Comparison of ENCODE assay signal across 20 mouse cellular contexts in the genomic region with DNA sequence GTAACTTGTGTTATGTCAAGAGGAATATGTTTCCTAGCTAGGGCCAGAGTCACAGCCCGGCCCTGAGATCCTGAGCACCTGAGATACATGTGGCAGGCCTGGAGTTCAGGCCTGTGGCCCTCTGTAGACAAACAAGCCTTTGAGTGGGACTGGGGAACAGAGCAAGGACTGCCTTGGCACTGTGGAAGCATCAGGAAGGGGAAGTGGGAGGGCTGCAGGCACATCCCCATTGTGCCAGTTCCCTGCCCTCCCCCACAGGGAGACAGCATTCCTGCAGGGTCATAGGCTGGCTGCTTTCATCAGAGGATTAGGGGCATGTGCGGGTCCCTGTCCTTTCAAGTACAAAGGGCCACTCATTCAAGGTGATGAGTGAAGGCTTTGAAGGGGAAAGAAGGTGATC. TPM values are rescaled to one million over a fixed set of nuclear protein-coding genes. Genes with fewer than 3 reads are reported as not detected.
DNase-seq lines count a peak whose midpoint lies in the region; ATAC-seq and TF ChIP-seq lines count a peak whose summit lies in the region.
"Had no signal": no experiment of that assay in that cellular context is flagged by ENCODE, and none has a peak within 500 bp of the region (broad histone marks: within the 10 kb centered on the region; RNA-seq: fewer than 3 reads in every experiment).

No protein-coding gene starts in this region.

- intact Hi-C loops in heart, postnatal 10 days (cut with DNase I) = no loop called here

- no peaks in the 10 kb centered on the region; the same call in 1 of the 2 replicates for H3K36me3 ChIP-seq in intestine, postnatal 0 days (ENCODE audit: control insufficient read depth, insufficient read depth)
- H3K36me3 ChIP-seq in intestine, embryonic 16.5 days (ENCODE audit: control insufficient read depth, insufficient read depth, low read length) = no peaks in the 10 kb centered on the region
- H3K36me3 ChIP-seq: liver, embryonic 13.5 days; neural tube, embryonic 15.5 days had no signal

- no peak overlapping the region for H3K4me2 ChIP-seq in intestine, postnatal 0 days (replicated peaks; ENCODE audit: low read depth)
- H3K4me2 ChIP-seq in intestine, embryonic 16.5 days (ENCODE audit: low read depth, low read length) = no peak overlapping the region
- H3K4me2 ChIP-seq: hindbrain, embryonic 14.5 days; liver, embryonic 13.5 days; midbrain, embryonic 11.5 days; neural tube, embryonic 15.5 days had no signal

- 69% methylated on average over 2 of the region's 2 CpGs for WGBS in intestine, postnatal 0 days
- 62% methylated on average over 2 of the region's 2 CpGs for WGBS in intestine, embryonic 16.5 days
- 41% methylated on average over 2 of the region's 2 CpGs for WGBS in lung, adult 2 months

- H3K9ac ChIP-seq in intestine, postnatal 0 days (ENCODE audit: low read depth, low read length) = no peak overlapping the region
- H3K9ac ChIP-seq in intestine, embryonic 16.5 days (ENCODE audit: low read depth, low read length) = no peak overlapping the region
- H3K9ac ChIP-seq: hindbrain, embryonic 14.5 days; liver, embryonic 13.5 days; neural tube, embryonic 15.5 days had no signal

- peak; percentile 37 for DNase-seq in adrenal gland, postnatal 14 days
- DNase-seq in adrenal gland, postnatal 25 days = no peak
- peak; percentile 25 for DNase-seq in lung, adult 2 months
- DNase-seq in lung, postnatal 25 days (ENCODE audit: low spot score) = peak; percentile 72
- DNase-seq in cerebellum, adult 8-10 months = no peak
- no peak for DNase-seq in heart, postnatal 10 days
- DNase-seq: adrenal gland, postnatal 10 days; cerebellum, adult 9-10 months; gastrocnemius, postnatal 36 days; heart, postnatal 14 days; kidney, adult 9 months; layer of hippocampus, adult 9-11 months; liver, embryonic 13.5 days had no signal

- no peak overlapping the region for H3K27ac ChIP-seq in intestine, postnatal 0 days (ENCODE audit: low read depth, low read length)
- H3K27ac ChIP-seq in intestine, embryonic 16.5 days (ENCODE audit: low read length) = no peak overlapping the region
- H3K27ac ChIP-seq: hindbrain, embryonic 14.5 days; liver, embryonic 13.5 days; macrophage; neural tube, embryonic 15.5 days; stomach, postnatal 0 days had no signal

- H3K9me3 ChIP-seq in intestine, postnatal 0 days (ENCODE audit: control insufficient read depth) = no peaks in the 10 kb centered on the region
- H3K9me3 ChIP-seq in intestine, embryonic 16.5 days (ENCODE audit: control insufficient read depth, low read length) = no peaks in the 10 kb centered on the region
- H3K9me3 ChIP-seq: liver, embryonic 13.5 days; neural tube, embryonic 15.5 days had no signal

- peak; percentile 62; the same call in 1 of the 2 replicates for TF ChIP-seq POLR2A in lung, adult 2 months (IDR thresholded peaks at IDR 0.05; ENCODE audit: borderline replicate concordance, extremely low read depth, low read depth, low read length)

- H3K4me3 ChIP-seq in intestine, postnatal 0 days (ENCODE audit: low read depth, low read length) = no peak overlapping the region
- H3K4me3 ChIP-seq in intestine, embryonic 16.5 days (ENCODE audit: low read length) = no peak overlapping the region
- no peak overlapping the region for H3K4me3 ChIP-seq in lung, adult 2 months (replicated peaks; ENCODE audit: extremely low read depth, low read depth, low read length)
- H3K4me3 ChIP-seq: liver, embryonic 13.5 days; neural tube, embryonic 15.5 days had no signal

- 0 out of 2 replicates have a peak, but pooled peaks have one; percentile 27 for ATAC-seq in intestine, postnatal 0 days
- ATAC-seq in intestine, embryonic 16.5 days = no peak

- no peak for TF ChIP-seq CTCF in intestine, postnatal 0 days (IDR thresholded peaks at IDR 0.05; ENCODE audit: low read depth)
- no peak for TF ChIP-seq CTCF in lung, adult 2 months (IDR thresholded peaks at IDR 0.05; ENCODE audit: insufficient read depth, low read length)

- no peaks in the 10 kb centered on the region for H3K27me3 ChIP-seq in intestine, postnatal 0 days (replicated peaks; ENCODE audit: control insufficient read depth, insufficient read depth, low read length)
- H3K27me3 ChIP-seq in intestine, embryonic 16.5 days (replicated peaks; ENCODE audit: control insufficient read depth, insufficient read depth, low read length) = no peaks in the 10 kb centered on the region
- H3K27me3 ChIP-seq: liver, embryonic 13.5 days; neural tube, embryonic 15.5 days had no signal

- H3K4me1 ChIP-seq in intestine, postnatal 0 days (replicated peaks; ENCODE audit: control insufficient read depth, insufficient read depth, low read length) = no peaks in the 10 kb centered on the region
- H3K4me1 ChIP-seq in intestine, embryonic 16.5 days (ENCODE audit: control insufficient read depth, insufficient read depth, low read length) = peaks cover 8% of the 10 kb centered on the region; the same call in 1 of the 2 replicates
- H3K4me1 ChIP-seq in lung, adult 2 months (ENCODE audit: control insufficient read depth, insufficient read depth, low read length) = peaks cover 6% of the 10 kb centered on the region; the same call in 1 of the 2 replicates
- H3K4me1 ChIP-seq: neural tube, embryonic 15.5 days had no signal

RNA-seq across cellular contexts. Expression of a gene that starts 26.1 kb away (rescaled TPM):
- 265 and 326 TPM in 2 replicates for total RNA-seq in adrenal gland, postnatal 14 days (2021)
- 34.6 and 48.9 TPM in 2 replicates for total RNA-seq in adrenal gland, postnatal 25 days (2021)
- polyA plus RNA-seq in intestine, postnatal 0 days (2015; fragmentation: Nextera tagmentation; extraction: Ambion mirVana) = 19.0 and 20.4 TPM in 2 replicates
- polyA plus RNA-seq in intestine, embryonic 16.5 days (2015; fragmentation: Nextera tagmentation; extraction: Ambion mirVana) = 21.8 and 23.2 TPM in 2 replicates
- 1,047 and 1,116 TPM in 2 replicates for polyA plus RNA-seq in lung, adult 2 months (2012; rRNA removed)
- 100 to 1,000 TPM; 195 to 252 TPM for total RNA-seq in heart, postnatal 10 days (2021)
- polyA plus RNA-seq: macrophage had no signal

Comparison
In these comparisons a context has a peak if more than half of its experiments do, and no peak if none do; other contexts are left out.
1. DNase-seq: peak in adrenal gland, postnatal 14 days (single experiment), lung, adult 2 months (single experiment) and lung, postnatal 25 days (single experiment); none in adrenal gland, postnatal 25 days (single experiment), cerebellum, adult 8-10 months (single experiment) and heart, postnatal 10 days (0 of 2).